Mouse (Mus musculus) liver, postnatal 0 days (tissue): ENCODE measurements at regions not wholly inside any gene's neighbourhood (a gene's known extent, or its start where the extent isn't known, plus 50 kb on each side); places are given as distances from the start of the nearest gene placed in this dataset.

ENCODE experiments used
- CTCF ChIP-seq: sonication (generic); IDR thresholded peaks from 2 replicates; pipeline ENCODE4 v1.5.1; 2016; ENCODE audit warnings: antibody characterized with exemption, low read depth
- EP300 ChIP-seq: IDR thresholded peaks from 2 replicates; pipeline ENCODE4 v1.6.1; 2016; ENCODE audit warnings: antibody characterized with exemption, low read depth, mild to moderate bottlenecking

DNA sequence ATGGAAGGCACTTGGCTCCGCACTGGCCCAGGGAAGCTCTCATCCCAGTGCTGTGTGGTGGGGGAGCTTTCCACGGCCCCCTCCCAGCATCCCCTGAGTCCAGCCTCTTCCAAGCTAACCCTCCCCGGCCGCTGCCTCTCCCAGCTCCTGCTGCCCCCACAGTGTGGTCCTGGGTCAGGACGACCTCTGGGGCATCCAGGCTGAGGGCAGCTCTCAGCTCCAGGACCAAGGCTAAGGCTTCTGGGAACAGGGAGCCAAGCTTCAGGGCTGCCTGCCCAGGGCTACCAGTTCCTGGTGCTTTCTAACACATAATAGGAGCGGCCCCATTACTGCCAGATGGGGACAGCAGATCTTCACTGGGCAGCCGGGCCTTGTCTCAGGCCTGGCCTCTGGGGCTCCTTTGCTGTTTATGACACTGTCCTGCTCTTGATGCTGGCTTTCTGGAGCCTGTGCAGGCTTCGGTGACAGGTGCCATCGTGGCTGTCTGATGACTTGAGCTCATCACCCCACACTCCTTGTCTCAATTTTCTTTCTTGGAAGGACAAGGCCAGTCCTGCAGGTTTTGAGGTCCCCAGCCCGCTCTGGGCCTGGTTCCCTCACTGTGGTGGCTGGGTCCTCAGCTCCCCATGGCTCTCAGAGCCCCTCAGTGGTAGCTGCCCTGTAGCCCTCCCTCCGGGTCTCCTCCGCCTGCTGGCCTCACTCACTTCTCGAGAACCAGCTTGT lies 71.2 kb upstream of the Tmem189 start:
- TF ChIP-seq EP300 (no peak), CTCF (no peak)
